Mouse (Mus musculus) regulatory T cell (primary cell): ENCODE data around the gene Macrod2.

Experiments used
- in situ Hi-C: fragments of 300-600 bp; cut with MboI, MseI; formaldehyde crosslinking; loops from one replicate; pipeline ENCODE4 v1.15.1; 2025; ENCODE audit warnings: high pct_unique_total_duplicates

Gene Macrod2

DNA sequence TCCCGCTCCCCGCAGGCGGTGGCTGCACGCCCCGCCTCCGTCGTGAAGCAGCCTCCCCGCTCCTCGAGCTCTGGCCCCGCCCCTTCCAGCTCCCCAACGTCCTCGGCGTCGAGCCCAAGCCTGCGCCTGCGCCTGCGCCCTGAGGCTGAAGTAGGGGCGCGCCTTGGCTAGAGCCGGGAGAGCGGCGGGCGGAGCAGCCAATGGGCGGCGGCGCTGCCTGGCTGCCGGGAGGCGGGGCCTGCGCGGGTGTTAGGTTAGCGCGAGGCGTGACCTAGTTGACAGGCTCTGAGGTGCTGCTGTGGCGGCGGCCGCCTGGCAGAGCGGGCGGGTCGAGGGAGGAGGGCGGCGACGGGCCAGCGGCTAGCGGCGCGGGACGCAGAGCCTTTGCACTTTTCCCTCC lies at the start of gene Macrod2:
Macrod2 (plus strand) TSS at position 131 of the 400 bp plus-strand sequence.
- in situ Hi-C loops: loop anchor here (10.0 kb wide), 1 partner anchor 220 kb away; the partner anchor contains the start of genes Esf1 and Ndufaf5

DNA sequence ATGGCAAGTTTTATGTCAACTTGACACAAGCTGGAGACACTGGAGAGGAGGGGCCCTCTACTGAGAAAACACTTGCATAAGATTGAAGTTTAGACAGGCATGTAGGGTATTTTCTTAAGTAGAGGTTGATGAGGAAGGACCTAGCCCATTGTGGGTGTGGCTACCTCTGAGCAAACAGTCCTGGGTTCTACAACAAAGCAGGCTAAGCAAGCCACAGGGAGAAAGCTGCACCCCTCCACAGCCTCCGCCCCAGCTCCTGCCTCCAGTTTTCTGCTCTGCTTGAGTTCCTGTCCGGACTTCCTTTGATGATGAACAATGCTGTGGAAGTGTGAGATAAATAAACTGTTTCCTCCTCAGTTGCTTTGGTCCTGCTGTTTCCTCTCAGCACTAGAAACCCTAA lies 35.2 kb upstream of the Macrod2 start:
- in situ Hi-C loops: no loop called here

DNA sequence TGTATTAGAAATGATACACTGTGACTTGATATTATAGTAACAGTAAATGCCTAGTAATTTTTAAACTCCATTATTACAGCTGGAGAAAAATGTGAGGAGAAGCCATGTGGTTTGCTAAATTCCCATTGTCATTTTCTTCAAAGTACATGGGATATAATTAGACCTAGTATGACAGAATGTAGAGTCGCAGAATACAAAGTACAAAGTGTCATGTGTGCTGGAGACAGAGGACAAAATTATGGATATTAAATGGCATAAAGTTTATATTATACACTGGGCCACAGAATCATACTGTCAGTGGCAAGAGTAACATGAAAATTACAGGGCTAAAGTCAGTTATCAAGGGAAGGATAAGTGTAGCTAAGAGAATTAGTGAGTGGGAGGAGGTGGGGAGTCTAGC lies 30.3 kb upstream of the Macrod2 start:
- in situ Hi-C loops: no loop called here

DNA sequence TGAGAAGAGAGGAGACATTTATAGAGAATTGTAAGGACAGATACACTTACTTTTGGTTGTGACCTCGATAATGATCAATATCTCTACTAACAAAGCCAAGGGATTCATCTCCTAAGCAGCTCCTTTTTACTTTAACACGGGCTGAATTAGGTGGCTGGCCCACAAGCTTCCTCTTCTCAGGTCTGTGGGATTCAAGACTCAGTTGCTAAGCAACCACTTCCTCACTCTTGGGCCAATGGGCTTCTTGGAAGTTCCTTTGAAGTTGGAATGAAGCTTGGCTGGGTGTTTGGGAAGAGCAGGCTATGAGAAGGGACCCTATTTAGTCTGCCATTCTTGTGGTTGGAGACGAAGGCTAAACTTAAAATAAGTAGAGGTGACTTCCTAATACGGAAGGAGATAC lies 5.6 kb upstream of the Macrod2 start, which contains the start of gene Sel1l2:
Sel1l2 (minus strand) TSS at position 182 of the 400 bp plus-strand sequence.
- in situ Hi-C loops: no loop called here

DNA sequence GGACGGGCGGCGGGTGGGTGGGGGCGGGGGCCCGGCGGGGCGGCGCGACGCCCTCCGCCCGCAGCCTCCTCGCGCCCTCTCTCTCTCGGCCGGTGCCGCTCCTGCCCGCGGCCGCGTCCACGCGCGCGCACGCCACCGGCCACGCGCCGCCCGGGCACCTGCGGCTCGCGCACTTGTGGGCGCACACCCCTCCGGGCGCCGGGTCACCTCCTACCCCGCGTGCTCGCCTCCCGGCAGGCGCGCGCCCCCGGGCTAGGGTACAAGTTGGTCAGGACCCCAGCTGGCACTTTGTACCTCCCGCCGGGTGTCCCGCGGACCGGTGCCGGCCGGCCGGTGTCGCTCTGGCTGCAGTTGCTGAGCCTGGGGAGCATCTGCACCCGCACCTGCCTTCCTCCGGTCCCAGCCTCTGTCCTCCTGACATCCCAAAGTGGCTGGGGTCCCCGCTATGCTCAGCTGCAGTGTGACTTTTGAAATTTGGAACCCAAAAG lies 679 bp downstream of the Macrod2 start:
- in situ Hi-C loops: loop anchor here (10.0 kb wide), 1 partner anchor 221 kb away; the partner anchor contains the start of genes Esf1 and Ndufaf5

DNA sequence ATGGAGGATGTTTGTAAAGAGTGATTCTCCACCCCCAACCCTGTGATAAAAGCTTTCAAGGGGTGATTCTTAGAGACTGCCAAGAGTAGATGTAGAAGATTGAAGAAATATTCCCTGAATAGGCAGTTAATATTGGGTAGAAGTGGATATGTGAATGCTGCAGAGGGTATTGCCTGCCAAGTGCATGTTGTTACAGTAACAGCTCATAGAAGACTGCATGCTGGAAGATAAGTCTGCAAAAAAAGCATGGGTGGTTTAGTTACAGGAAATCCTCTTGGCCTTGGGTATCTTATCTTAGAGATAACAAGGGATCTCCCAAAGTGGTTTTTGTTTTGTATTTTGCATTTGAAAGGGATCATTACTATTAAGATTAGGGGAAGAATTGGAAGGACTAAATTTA lies 30.7 kb downstream of the Macrod2 start:
- in situ Hi-C loops: no loop called here

DNA sequence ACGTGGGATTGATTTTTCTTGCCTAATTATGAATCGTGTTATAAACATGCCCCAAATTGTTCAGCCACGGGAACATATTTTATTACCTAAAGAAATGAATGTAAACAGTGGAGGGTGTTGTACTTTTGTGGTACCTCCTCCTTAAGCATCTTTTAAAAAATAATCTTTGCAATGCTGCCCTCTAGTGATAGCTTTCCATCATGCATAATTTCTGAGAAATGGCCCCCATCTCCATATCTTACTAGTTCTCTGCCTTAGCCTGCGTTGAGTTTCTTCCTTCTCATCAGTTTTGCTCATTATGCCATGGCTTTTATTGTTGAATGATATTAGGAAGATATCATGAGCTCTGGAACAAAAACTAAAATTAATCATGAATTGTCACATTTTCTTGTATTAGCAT lies 32.2 kb downstream of the Macrod2 start:
- in situ Hi-C loops: no loop called here

DNA sequence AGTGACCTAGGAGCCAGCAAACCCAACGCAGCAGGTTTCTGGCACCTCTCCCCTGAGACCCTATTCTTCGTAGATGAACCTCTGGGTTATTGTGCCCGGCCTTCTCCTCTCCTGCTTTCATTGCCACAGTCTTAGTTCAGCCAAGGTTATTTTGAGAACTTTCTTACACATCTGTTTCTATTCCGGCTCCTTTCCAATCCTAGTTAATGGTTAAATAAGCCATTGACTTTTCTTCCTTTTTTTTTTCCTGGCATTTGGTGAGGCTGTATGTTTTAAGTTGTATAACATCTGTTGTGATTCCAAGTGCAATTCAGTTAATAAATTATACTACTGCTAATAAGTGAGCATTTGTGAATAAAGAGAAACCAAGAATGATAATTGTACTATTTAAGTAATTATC lies 44.0 kb downstream of the Macrod2 start:
- in situ Hi-C loops: no loop called here

DNA sequence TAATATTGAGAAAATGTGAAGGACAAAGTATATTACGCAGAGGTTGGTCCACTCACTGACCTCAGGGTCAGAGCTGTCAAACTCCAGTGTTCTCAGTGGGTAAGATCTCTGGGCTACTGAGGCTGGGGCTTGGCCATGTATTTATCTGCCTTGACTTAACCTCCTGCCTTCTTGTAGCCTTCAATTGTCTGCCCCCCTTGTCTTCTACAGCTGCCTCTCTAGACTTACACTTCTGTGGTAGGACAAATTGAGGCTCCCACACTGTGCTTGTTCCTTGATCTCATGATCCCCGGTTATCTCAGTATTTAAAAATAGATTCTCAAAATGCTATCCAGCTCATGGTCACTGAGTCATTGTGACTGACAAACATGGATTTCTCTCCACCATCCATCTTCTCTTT lies 53.5 kb downstream of the Macrod2 start:
- in situ Hi-C loops: no loop called here

DNA sequence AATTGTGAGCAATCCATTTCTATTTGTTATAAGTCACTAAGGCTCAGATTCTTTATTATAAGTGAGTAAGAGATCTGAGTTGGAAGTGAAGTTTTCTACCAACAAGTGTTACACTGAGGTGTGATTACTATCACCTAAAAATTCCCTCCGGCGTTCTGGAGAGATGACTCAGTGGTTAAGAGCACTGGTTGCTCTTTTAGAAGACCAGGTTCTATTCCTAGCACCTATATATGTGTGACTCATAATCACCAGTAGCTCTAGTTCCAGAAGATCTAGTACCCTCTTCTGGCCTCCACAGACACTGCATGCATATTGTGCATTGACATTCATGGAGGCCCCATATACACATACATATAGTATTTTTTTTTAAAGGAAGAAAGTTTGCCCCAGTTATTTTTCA lies 80.7 kb downstream of the Macrod2 start:
- in situ Hi-C loops: no loop called here

DNA sequence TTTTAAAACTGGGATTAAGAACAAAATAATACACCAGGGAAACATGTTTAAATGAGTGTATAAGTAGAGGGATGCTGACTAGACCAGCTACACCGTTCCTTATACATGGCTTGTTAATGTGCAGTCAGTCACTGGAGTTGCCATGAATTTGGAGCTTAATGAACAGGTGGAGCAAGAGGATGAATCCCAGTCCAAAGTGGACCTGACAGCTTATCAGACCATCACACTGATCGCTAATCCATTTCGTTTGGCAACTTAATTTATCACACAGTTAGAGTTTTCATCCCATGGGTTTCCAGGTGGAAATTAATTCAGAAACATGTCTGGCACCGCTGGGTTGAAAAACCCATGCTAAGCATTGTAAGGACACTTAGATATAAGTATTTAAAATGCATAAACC lies 81.8 kb downstream of the Macrod2 start:
- in situ Hi-C loops: no loop called here

DNA sequence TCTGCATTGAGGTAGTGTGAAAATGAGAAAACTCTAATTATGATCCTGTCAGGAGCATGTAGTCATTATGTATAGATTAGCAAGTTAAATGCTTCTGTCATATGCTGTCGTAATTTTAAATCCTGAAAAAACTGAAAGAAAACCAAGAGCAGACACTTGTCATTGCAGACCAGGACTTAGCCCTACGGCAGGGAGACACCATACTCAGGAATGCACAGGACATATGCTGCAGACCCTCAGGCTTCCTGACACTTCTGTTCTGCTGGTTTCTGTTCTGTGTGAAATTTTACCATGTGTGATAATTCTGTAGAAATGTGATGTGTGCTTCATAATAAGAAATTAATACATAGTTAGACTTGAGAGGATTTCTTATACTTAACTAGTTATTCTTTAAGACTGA lies 87.5 kb downstream of the Macrod2 start:
- in situ Hi-C loops: no loop called here

DNA sequence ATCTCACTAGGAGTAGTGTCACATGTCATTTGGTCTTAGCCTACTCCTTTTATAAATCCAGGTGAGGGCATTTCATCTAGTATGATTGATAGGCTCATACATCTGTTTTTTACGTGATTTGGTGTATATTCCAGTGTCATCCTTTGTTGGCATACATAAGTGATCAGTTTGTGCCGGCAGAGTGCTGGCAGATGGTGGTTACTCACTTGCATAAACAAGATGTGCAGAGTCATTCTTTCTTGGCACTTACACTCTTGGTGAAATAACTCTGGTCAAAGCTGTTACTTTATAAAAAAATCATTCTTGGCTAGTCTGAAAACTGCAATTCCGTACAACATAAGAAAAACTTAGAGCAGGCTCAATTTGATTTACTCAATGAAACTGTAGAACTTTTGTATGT lies 102.6 kb downstream of the Macrod2 start:
- in situ Hi-C loops: no loop called here

DNA sequence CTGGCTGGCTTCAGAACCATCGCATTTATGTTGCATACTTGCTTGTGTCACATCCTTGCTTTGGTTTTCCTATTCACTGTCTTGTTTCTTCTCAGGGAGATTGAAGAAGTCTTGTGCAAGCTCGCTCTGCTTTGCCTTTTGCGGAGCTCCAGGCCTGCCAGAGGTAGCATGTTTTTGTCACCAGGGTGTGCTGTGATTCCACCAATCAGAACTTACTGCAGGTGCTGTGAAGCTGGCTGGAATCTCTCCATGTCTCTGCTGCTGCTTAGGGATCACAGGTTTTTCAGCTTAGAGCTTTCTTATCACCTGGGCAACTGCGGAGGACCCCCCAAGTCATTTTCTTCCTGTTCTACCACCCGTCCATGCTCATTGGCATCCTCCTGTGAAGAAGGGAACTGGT lies 105.8 kb downstream of the Macrod2 start:
- in situ Hi-C loops: no loop called here

DNA sequence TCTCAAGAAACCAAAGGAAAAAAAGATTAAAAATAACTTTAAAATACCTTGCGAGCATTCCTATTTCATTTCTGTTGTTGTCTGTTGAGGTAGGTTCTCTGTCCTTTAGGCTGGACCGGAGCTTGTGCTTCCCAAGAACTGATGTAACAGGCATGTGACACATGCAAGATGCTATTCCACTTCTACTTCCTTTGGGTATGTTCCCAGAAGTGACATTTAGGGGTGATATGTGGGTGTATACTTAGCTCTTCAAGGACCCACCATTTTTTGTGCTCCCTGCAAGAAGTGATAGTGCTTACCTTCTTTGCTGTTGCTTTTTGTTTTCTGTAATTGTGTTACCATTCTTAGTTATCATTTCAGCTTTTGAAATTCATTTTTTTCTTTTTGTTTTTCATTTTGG lies 126.4 kb downstream of the Macrod2 start:
- in situ Hi-C loops: no loop called here

DNA sequence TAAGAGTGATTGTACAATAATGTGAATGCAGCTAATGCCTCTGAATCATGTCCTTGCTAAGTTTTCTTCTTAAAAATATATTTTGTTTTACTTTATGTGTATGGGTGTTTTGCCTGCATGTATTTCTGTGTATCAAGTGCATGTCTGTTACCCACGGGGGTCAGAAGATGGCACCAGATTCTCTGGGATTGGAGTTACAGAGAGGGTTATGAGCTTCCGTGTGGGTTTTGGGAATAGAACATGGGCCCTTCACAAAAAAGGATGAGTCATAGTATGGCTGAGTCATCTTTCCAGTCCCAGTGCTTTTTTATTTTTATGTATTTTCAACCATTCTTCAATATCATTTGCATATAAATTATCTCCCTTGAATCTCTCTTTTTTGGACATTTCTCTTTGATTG lies 135.1 kb downstream of the Macrod2 start:
- in situ Hi-C loops: no loop called here

DNA sequence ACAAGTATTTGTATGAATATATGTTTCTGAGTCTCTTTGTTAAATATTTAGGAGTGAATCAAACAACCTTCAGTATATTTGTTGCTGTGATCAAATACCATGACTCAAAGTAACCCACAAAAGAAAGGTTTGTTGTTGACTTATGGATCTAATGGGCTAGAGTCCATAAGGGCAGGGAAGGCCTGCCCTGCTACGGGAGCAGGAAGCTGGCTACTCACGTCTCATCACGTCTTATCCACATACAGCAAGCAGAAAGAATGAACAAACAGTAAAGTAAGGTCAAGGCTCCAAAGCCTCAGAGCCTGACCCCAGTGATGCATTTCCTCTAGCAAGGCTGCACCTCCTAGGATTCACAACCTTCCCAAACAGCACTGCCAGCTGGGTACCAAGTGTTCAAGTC lies 136.9 kb downstream of the Macrod2 start:
- in situ Hi-C loops: no loop called here

DNA sequence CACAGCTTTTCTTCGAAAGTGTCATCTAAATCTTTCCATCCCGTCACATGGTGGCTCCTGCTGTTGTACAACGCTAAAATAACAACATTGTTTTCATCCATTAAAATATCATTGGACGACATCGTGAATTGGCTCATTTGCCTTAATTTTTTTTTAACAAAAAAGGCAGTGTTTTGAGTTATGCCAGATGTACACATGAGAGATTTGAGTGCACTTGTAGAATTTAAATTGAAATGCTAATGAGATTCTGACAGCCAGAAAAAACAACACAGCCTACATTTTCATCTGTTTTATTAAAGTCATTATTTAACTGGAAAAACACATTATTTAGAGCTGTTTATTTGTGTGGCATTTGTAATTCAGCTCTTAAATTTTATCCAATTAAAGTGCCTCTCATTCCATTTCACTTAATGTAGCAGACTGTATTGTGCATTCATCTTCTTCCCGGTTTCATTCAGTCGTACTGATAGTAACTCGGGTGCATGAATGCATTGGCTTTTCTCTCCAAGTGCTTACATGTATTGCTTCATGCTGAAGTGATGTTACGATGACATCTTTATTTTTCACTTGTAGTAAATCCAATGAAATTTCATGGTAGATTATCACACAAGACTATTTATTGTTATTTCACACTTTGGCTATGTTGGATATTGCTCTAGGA lies 137.9 kb downstream of the Macrod2 start:
- in situ Hi-C loops: no loop called here

DNA sequence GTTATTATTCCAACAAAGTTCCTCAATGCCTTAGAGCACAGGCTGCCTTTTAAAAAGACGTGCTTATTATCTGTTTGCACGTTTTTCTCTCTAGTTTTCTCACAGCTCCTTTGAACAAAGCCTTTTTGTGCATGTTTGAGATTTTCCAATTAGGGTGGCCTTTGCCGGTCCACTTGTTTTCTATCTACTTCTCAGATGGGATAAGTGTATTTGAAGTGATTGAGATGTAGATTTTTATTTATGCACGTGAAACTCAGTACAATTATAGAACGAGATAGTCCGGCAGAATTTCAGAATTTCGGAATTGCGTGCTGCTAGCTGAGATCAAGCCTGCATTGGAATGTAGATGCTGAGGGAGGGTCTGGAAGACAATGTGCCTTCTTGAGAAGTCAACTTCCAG lies 138.5 kb downstream of the Macrod2 start:
- in situ Hi-C loops: no loop called here

DNA sequence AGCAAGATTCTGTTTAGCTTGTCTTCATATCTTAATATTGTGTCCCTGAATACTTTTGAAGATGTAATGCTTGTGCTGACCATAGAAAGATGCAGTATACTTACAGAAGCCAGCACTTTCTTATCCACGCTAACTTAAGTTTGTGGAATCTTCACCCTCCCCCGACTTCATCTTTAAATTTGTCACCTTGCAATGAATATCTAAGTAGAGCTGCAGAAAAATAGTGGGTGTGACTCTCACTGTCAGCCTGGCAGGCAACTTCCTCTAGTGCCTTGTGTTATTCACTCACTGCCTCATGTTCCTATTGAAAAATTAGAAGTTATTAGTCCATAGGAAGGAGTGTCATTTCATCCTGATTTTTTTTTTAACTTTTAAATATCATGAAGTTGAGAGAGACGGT lies 139.5 kb downstream of the Macrod2 start:
- in situ Hi-C loops: no loop called here

DNA sequence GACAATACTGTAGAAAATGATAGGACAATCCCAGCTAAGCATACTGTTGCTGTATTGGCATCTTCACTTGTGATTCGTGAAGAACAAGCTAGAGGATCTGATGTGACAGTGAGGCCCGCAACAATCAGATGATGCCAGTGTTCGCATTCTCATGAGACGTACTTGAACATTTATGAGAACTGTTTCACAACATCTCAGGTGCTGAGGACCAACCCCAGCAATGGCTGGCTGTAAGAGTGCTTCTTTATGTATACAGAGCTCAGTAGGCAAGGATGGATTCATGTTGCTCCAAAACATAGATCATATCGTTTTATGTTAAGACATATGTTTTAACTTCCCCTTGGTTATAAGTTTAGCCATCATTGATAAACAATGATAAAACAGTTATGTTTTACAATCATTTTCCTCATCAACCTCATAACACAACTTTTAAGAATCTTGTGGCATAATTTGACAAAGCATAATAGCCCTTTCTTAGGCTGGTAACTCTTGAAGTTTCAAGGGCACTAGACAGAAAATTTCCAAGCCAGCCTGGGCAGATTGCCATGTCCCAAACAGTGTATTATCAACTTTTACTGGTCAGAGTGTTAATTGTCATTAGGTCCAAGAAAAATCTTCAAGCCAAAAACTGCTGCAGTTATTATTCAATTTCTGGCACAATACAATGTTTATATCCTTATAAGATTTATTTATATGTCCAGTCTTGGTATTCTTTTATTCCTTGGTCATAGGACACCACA lies 140.9 kb downstream of the Macrod2 start:
- in situ Hi-C loops: no loop called here

DNA sequence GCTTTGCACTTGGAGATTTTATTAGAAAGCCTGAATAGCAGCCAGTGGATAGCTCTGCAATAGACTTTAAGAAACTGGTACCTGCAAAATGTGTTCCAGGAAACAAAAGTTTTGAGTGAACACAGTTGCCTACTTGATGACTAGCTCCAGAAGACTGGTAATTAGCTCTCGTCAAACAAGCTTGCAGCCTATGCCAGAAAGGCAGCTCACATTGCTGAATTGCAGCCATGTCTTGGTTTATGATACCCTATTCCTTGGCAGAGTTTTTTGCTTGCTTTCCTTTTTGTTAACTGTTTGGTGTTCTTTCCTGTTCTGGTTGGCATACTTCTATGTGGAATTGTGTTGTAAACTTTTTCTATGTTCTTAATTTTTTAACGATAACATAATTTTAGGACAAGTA lies 154.2 kb downstream of the Macrod2 start:
- in situ Hi-C loops: no loop called here

DNA sequence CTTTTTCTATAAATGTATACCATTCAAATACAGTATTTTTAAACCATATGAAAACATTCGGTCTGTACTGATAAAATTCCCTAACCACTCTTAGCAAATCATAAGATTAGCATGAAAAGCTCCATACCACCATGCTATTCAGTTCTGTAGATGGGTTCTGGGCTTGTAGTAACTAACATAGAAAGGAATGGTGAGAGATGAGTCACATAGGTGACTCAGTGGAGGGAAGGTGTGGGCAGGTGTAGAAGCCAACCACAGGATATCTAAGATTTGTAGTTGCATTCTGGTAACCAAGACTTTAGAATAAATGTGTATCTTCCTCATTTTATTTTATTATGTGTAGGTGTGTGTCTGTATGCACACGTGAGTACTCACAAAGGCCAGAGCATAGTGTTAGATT lies 166.3 kb downstream of the Macrod2 start:
- in situ Hi-C loops: no loop called here
